Mouse (Mus musculus) forebrain, embryonic 15.5 days (tissue): ENCODE results near the gene Dnah14. TPM values are rescaled to one million over a fixed set of nuclear protein-coding genes. Genes with fewer than 3 reads are reported as not detected.
A peak's percentile ranks its signal among the peaks of the same experiment; 100 is the strongest.

Source experiments
- ATAC-seq: fragments of 200-750 bp; cut with Nextera tagmentation; replicated peaks from 2 replicates; pipeline ENCODE4 v1.8.0; 2017; ENCODE audit warnings: mild to moderate bottlenecking, moderate TSS enrichment, moderate library complexity
- H3K27ac ChIP-seq: fragments of 300-500 bp; sonication (generic); replicated peaks from 2 replicates; pipeline ENCODE4 v1.5.1; 2015; ENCODE audit warnings: mild to moderate bottlenecking, inconsistent platforms
- H3K27me3 ChIP-seq: fragments of 300-500 bp; sonication (generic); 2 replicates; pipeline ENCODE4 v1.6.1; 2015; ENCODE audit warnings: inconsistent platforms
- H3K36me3 ChIP-seq: fragments of 300-500 bp; sonication (generic); 2 replicates; pipeline ENCODE4 v1.6.1; 2015; ENCODE audit warnings: mild to moderate bottlenecking, inconsistent platforms
- H3K4me1 ChIP-seq: fragments of 300-500 bp; sonication (generic); 2 replicates; pipeline ENCODE4 v1.6.1; 2015; ENCODE audit warnings: inconsistent platforms
- H3K4me2 ChIP-seq: fragments of 300-500 bp; sonication (generic); replicated peaks from 2 replicates; pipeline ENCODE4 v1.6.1; 2015; ENCODE audit warnings: mild to moderate bottlenecking, inconsistent platforms
- H3K4me3 ChIP-seq: fragments of 300-500 bp; sonication (generic); 2 replicates; pipeline ENCODE4 v1.5.1; 2015; ENCODE audit warnings: mild to moderate bottlenecking, inconsistent platforms
- H3K9ac ChIP-seq: fragments of 300-500 bp; sonication (generic); replicated peaks from 2 replicates; pipeline ENCODE4 v1.6.1; 2015; ENCODE audit warnings: mild to moderate bottlenecking, inconsistent platforms
- H3K9me3 ChIP-seq: fragments of 300-500 bp; sonication (generic); 2 replicates; pipeline ENCODE4 v1.6.1; 2016; ENCODE audit warnings: inconsistent platforms
- WGBS: fragments of 180-500 bp; shearing (Covaris S2); methylation state at CpG from one replicate; pipeline ENCODE4 v1.1.7; 2015; ENCODE audit warnings: mixed read lengths; 5-methylcytosine and 5-hydroxymethylcytosine counted together
- polyA plus RNA-seq: library from polyadenylated mRNA; unstranded; fragments of >200 nt; fragmentation: Nextera tagmentation; extraction: Ambion mirVana; gene quantifications from 2 replicates; pipeline ENCODE4 v1.2.1, GENCODE M21; 2015

Gene Dnah14
- polyA plus RNA-seq, 1 experiment from 2014 or later, result 0.71 TPM

- H3K9me3 ChIP-seq, result no peaks in the 10 kb centered on the region
- 75% methylated on average over 4 of the region's 4 CpGs for WGBS
- no peaks in the 10 kb centered on the region for H3K4me1 ChIP-seq
- no peak overlapping the region for H3K9ac ChIP-seq
- no peaks in the 10 kb centered on the region for H3K27me3 ChIP-seq
- ATAC-seq, result no peak
- H3K36me3 ChIP-seq, result no peaks in the 10 kb centered on the region
- H3K4me2 ChIP-seq, result no peak overlapping the region
- H3K4me3 ChIP-seq, result no peak overlapping the region
- no peak overlapping the region for H3K27ac ChIP-seq
Measured at GRCm38 (mm10) chr1:181850441-181850840, 274.1 kb downstream of the Dnah14 start.

GRCm38 (mm10) chr1:181851521-181852310 lies 275.4 kb downstream of the Dnah14 start:
- Histone ChIP-seq H3K27me3 (no peaks in the 10 kb centered on the region), H3K4me3 (no peak overlapping the region)

DNA sequence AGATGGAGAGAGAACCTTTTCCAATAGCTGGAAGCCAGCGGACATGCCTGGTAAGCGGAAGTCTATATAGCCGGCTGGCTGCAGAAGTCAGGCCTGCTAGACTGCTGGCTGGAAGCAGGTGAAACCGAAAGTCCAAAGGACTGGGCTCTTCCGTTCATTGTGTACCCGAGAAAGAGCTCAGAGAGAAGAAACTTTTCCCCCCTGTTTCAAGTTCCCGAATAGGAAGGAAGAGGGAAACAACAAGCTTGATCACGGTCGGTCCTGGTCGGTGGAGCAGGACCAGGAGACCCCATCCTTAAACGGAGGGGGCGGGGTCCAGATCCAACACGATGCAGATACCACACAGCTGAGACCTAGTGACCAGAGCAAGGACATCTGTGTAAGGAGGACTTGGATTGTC lies 276.1 kb downstream of the Dnah14 start:
- no peak overlapping the region for H3K4me2 ChIP-seq
- no peak overlapping the region for H3K4me3 ChIP-seq
- H3K9ac ChIP-seq, result no peak overlapping the region
- no peaks in the 10 kb centered on the region for H3K36me3 ChIP-seq
- 52% methylated on average over 13 of the region's 13 CpGs for WGBS
- H3K27me3 ChIP-seq, result no peaks in the 10 kb centered on the region
- no peaks in the 10 kb centered on the region for H3K4me1 ChIP-seq
- H3K9me3 ChIP-seq, result 0 out of 2 replicates have a peak, but pooled peaks cover 5% of the 10 kb centered on the region
- 0 out of 2 replicates have a peak overlapping the region, but pooled peaks have one; percentile 67 for H3K27ac ChIP-seq
- ATAC-seq, result no peak

More at GRCm38 (mm10) chr1:181851521-181852310, 275.4 kb downstream of the Dnah14 start:
- ATAC-seq, result no peak; the same call in 1 of the 2 replicates
- 81% methylated on average over 12 of the region's 12 CpGs for WGBS
- Histone ChIP-seq H3K9ac (no peak overlapping the region), H3K4me2 (no peak overlapping the region), H3K27ac (peak overlapping the region; percentile 67), H3K36me3 (no peaks in the 10 kb centered on the region), H3K9me3 (no peaks in the 10 kb centered on the region), H3K4me1 (no peaks in the 10 kb centered on the region)

DNA sequence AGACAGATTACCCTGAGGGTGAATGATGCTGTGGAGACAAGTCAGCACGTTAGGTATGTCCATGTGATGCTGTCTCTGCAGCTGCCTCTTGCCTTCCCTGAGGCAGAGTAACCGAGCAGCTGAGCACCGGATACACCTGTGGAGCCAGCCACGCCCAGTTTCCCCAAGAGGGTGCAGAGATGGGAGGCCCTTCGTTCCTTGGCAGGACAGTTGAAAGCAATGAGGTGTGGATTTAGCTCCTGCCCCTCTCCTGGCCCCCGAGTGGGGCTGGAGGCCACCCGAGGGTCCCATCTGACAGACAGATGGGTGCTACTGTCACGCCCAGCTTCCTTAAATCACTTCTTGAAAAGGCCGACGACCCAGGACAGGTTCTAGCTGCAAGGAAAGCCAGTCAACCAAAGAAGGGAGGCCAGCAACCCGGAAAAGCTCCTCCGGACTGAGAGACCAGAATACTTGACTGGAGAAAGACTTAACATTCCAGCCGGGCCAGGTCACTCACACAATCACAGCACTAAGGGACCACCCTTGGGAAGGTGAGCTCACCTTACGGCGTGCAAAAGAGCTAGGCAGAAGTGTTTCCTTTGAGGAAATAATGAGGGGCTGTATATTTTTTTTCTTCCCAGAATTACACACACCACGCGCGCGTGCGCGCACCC lies 276.9 kb downstream of the Dnah14 start:
- H3K4me3 ChIP-seq, result no peak overlapping the region
- H3K27me3 ChIP-seq, result no peaks in the 10 kb centered on the region
- peak overlapping the region; percentile 11; the same call in 1 of the 2 replicates for H3K4me2 ChIP-seq
- H3K9ac ChIP-seq, result no peak overlapping the region
- 16% methylated on average over 21 of the region's 21 CpGs for WGBS
- no peak overlapping the region for H3K27ac ChIP-seq
- no peaks in the 10 kb centered on the region for H3K4me1 ChIP-seq
- H3K9me3 ChIP-seq, result 0 out of 2 replicates have a peak, but pooled peaks cover 5% of the 10 kb centered on the region
- ATAC-seq, result no peak
- no peaks in the 10 kb centered on the region for H3K36me3 ChIP-seq

DNA sequence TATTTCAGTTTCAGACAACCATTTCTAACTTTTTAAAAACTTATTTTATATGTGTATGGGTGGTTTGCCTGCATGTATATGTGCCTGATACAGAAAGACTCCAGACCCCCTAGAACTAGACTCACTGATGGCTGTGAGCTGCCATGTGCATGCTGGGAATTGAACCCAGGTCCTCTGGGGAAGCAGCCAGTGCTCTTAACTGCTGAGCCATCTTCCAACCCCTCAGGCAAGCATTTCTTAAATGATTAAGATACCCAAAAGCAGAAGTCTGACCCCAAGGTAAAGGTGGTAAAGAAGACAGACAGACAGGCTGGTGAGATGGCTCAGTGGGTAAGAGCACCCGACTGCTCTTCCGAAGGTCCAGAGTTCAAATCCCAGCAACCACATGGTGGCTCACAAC lies 278.5 kb downstream of the Dnah14 start:
- H3K4me3 ChIP-seq, result no peak overlapping the region
- H3K27me3 ChIP-seq, result no peaks in the 10 kb centered on the region
- H3K4me1 ChIP-seq, result no peaks in the 10 kb centered on the region
- H3K27ac ChIP-seq, result no peak overlapping the region
- H3K9ac ChIP-seq, result no peak overlapping the region
- WGBS, result 88% methylated on average over 2 of the region's 2 CpGs
- H3K4me2 ChIP-seq, result no peak overlapping the region
- H3K36me3 ChIP-seq, result no peaks in the 10 kb centered on the region
- ATAC-seq, result no peak
- H3K9me3 ChIP-seq, result 0 out of 2 replicates have a peak, but pooled peaks cover 5% of the 10 kb centered on the region

GRCm38 (mm10) chr1:181856329-181856728 lies 280.0 kb downstream of the Dnah14 start:
- Histone ChIP-seq H3K36me3 (no peaks in the 10 kb centered on the region), H3K4me3 (no peak overlapping the region), H3K27me3 (no peaks in the 10 kb centered on the region), H3K27ac (no peak overlapping the region), H3K4me1 (no peaks in the 10 kb centered on the region), H3K9me3 (0 out of 2 replicates have a peak, but pooled peaks cover 5% of the 10 kb centered on the region), H3K9ac (no peak overlapping the region), H3K4me2 (no peak overlapping the region)
- ATAC-seq, result no peak
- 90% methylated on average over 2 of the region's 2 CpGs for WGBS

DNA sequence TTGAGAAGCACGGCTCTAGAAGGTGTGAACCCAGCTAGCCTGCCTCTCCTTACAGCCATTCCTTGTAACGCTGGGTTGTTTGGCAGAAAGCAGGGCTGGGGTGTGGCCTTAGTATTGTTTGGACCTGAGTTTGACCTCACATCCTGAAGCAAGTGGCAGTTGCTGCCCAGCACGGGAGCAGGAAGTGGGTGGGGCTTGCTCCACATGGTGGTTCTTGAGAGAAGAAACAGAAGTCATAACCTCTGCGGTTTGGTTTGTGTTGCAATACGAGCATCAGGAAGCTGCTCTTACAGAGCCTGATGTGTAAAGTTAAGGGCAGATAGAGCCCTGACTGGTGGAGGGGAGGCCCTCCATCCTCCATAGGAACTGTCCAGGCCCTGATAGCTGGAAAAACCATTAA lies 284.3 kb downstream of the Dnah14 start:
- Histone ChIP-seq H3K9ac (no peak overlapping the region), H3K36me3 (no peaks in the 10 kb centered on the region), H3K4me3 (no peak overlapping the region), H3K4me1 (no peaks in the 10 kb centered on the region), H3K27me3 (no peaks in the 10 kb centered on the region), H3K4me2 (no peak overlapping the region), H3K9me3 (0 out of 2 replicates have a peak, but pooled peaks cover 5% of the 10 kb centered on the region), H3K27ac (no peak overlapping the region)
- WGBS, result 60% methylated on average over 5 of the region's 5 CpGs
- no peak; the same call in 1 of the 2 replicates for ATAC-seq

- Histone ChIP-seq H3K4me2 (no peak overlapping the region), H3K9me3 (0 out of 2 replicates have a peak, but pooled peaks cover 5% of the 10 kb centered on the region), H3K27me3 (no peaks in the 10 kb centered on the region), H3K4me3 (no peak overlapping the region), H3K4me1 (no peaks in the 10 kb centered on the region), H3K9ac (no peak overlapping the region), H3K27ac (no peak overlapping the region), H3K36me3 (no peaks in the 10 kb centered on the region)
- 76% methylated on average over 2 of the region's 2 CpGs for WGBS
- no peak for ATAC-seq
Measured at GRCm38 (mm10) chr1:181861181-181861902, 285.0 kb downstream of the Dnah14 start.

- ATAC-seq, result no peak
- no peak overlapping the region for H3K27ac ChIP-seq
Measured at GRCm38 (mm10) chr1:181862676-181863374, 286.5 kb downstream of the Dnah14 start.

DNA sequence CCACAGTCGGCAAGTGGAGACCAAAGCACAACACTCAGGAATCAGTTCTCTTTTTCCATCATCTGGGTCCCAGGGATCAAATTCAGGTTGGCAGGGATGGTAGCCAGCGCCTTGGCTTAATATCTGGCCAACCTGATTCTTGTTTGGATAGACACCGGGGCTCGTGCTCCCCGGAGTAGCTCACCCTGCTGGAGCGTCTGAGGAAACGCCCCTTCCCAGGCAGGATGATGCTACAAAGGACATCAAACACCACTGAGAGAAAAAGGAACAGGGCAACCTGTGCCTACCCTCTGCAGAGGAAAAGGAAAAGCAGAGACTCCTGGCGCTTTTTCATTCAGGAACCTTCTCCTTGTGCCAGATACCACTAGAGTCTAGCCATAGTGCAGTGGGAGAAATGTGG lies 287.1 kb downstream of the Dnah14 start:
- ATAC-seq, result no peak
- 44% methylated on average over 8 of the region's 8 CpGs for WGBS
- no peaks in the 10 kb centered on the region for H3K9me3 ChIP-seq
- H3K36me3 ChIP-seq, result no peaks in the 10 kb centered on the region
- no peak overlapping the region for H3K4me2 ChIP-seq
- no peaks in the 10 kb centered on the region for H3K27me3 ChIP-seq
- H3K27ac ChIP-seq, result no peak overlapping the region
- H3K4me1 ChIP-seq, result no peaks in the 10 kb centered on the region
- H3K9ac ChIP-seq, result no peak overlapping the region
- H3K4me3 ChIP-seq, result no peak overlapping the region

More at GRCm38 (mm10) chr1:181862676-181863374, 286.5 kb downstream of the Dnah14 start:
- Histone ChIP-seq H3K9ac (no peak overlapping the region), H3K4me3 (no peak overlapping the region), H3K4me2 (no peak overlapping the region), H3K9me3 (no peaks in the 10 kb centered on the region), H3K36me3 (no peaks in the 10 kb centered on the region), H3K27me3 (no peaks in the 10 kb centered on the region), H3K4me1 (no peaks in the 10 kb centered on the region)
- 55% methylated on average over 16 of the region's 16 CpGs for WGBS
